Mouse (Mus musculus): ENCODE results near the gene Mcub.

Mcub gene

DNA sequence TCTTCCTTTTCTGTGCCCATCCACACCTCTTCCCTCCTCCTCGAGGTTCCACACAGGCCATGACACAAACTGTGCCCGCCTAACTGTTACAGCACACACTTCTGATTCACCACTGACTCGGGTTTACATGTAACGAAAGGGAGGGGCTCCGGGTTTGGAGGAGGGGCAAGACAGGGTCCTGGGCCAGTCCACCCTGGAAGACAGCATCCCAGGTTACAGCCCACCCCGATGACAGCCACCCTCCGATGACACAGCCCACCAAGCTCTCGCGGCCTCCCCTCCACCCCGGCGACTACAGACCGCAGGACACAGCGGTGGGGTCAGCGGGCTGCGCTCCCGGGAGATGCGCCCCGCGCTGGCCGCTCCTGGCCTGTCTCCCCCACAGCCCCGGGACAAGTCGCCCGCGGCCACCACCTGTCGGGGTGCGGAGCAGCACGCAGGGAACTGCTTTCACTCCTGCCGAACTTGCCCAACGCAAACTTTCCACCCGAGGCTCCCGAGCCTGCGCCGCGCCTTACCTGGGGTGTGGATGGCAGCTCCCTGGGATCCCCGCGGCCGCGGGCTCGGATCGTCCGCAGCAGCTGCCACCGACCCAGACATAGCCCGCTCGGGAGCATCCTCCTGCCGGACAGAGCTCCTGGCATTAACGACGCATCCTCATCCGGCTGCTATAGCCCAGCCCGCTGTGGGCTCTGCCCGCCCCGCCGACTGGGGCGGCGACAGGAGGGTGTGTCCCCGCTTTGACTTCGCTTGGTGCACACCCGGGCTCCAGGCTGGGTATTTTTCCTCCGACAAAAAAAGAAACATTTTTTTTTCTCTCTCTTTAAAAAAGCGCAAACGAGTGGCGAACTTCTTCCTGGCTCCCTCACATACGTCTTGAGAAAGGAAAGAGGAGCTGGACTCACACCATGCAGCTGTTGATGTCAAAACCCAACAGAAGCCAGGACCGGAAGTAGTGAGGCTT is at the start of gene Mcub:
Gene Mcub, minus strand, starts transcription at position 775 of the 964 bp plus-strand sequence.
- CTCF ChIA-PET: interaction anchor here (0.7 kb wide), 1 partner anchor 105 kb away, joined by 3 read pairs; no protein-coding TSS in a partner anchor

- CTCF ChIA-PET: no interaction called here
These were observed 42.9 kb upstream of the Mcub start for GRCm38 (mm10) chr3:130012943-130013342.

DNA sequence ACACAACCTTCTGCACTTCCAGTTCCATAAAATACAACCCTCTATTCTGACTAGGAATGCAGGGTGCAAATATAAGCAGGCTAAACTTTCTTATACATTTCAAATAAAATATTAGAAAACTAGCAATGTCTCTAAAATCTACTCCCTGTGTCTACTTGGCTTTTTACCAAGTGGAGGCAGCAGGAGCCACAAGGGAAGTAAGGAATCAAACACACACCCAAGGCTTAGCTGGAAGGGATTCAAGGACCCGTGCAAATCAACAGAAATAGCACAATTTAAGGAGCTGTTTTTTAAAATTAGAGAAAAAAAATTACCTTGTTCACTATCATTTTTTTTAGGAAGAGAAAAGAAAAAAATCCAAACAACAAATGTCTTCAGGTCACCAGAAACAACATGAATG is 41.2 kb upstream of the Mcub start:
- CTCF ChIA-PET: interaction anchor here (0.6 kb wide), 1 partner anchor 9 kb away, joined by 8 read pairs; no protein-coding TSS in a partner anchor

DNA sequence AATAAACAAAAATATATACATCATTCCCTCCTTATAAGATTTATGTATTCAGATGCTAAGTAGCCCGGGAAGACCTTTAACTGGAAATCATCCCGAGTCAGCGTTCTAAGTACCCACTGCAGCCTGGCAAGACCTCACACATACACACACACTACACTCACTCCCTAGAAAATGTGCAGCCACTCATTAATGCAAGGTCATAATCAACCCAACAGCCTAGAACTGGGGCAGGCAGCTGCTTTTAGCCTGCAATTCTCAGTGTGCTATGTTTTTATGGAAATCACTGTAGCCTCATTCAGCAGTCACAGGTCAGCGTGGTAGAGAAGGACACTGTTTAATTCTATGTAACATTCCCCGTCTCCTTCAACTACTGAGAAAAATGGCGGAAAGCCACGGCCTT is 36.1 kb upstream of the Mcub start:
- CTCF ChIA-PET: no interaction called here

DNA sequence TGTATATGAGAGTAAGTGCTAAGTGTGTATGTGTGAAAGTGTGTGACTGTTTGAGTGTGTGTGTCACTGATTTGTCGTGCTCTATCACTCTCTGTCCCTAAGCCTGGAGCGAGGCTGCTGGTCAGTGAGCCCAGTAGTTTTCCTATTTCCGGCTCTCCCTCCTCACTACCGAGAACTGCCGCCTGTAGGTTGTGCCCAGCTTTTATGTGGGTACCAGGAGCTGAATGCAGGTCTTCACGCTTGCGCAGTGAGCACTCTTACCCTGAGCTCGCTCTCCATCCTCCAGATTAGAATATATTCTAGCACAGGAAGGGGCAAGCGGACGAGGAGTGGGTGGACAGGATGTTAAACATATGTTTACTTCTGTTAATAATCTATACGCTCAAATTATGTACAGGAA is 30.9 kb upstream of the Mcub start:
- CTCF ChIA-PET: no interaction called here

- CTCF ChIA-PET: no interaction called here
These were observed 28.5 kb upstream of the Mcub start for GRCm38 (mm10) chr3:129998526-129998925.

GRCm38 (mm10) chr3:129998001-129998400 is 28.0 kb upstream of the Mcub start:
- CTCF ChIA-PET: no interaction called here

DNA sequence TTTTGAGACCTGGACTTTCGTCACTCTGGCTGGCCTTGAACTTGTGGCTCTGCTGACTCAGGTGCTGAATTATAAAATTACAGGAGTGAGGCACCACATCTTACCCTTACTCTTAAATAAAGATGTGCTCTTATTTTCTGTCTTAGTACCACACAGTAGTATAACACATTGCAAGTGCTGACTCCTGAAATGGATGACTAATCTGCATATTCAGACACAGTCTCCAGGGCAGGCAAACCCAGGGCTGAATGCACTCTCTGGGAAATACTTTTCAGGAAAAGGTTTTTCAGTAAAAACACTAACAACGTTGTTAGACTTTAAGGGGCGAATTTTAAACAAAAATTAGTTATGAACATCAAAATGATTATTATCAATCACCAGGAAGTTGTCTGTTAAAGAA is 27.3 kb upstream of the Mcub start:
- CTCF ChIA-PET: no interaction called here

- CTCF ChIA-PET: no interaction called here
These were observed 17.3 kb upstream of the Mcub start for GRCm38 (mm10) chr3:129987297-129987696.

GRCm38 (mm10) chr3:129985335-129985734 is 15.3 kb upstream of the Mcub start:
- CTCF ChIA-PET: no interaction called here

GRCm38 (mm10) chr3:129984797-129985196 is 14.8 kb upstream of the Mcub start:
- CTCF ChIA-PET: no interaction called here

- CTCF ChIA-PET: no interaction called here
These were observed 12.3 kb upstream of the Mcub start for GRCm38 (mm10) chr3:129982271-129982670.

DNA sequence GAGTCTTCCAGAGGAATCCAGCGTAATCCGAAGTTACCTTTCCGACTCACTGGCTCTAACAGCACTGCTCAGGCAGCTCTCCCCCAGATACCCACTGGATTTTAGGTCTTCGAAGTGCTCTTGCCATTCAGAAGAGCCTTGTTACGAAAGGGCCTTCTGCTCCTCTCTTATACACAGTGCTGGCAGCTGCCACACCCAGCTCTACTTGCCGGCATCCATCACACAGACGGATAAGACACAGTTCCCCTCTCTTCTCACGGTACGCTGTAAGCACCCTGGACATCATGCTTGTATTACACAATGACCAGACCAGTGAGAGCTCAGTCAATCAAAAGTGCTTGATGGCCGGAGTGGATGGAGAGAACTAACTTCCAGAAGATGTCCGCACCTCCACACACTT is 11.8 kb upstream of the Mcub start:
- CTCF ChIA-PET: no interaction called here

DNA sequence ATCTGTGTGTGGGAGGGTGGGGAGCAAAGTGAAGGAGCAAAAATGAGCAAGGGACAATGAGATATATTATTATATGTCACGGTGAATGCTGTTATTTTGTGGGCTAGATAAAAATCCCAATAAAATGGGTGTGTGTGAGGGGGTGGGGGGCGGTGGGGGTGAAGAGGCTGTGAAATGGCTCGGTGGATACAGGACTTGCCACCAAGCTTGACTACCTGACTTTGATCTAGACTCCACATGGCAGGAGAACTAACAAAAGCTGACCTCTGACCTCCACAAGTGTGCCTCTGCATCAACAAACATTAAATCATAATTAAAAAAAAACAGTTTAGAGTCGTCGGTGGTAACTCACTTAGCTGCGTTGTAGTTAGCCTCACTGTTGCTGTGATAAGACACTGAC is 9.5 kb upstream of the Mcub start:
- CTCF ChIA-PET: no interaction called here

DNA sequence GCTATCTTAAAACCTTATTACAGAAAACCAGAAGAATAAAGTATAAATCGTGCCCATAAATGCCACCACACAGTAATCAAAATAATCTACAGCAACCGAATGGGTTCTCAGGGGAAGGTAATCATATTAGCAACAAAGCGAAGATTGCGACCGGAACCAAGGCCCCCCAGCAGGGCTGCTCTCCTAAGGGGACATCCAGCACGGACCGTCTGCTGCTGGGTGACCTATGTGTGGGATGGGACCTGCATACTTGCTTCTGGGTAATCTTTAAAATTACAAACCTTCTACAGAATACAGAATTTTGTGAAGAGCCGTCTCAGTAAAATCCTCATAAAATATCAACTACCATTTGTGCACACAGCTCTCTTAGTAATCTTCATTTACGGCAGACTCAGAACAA is 8.7 kb upstream of the Mcub start:
- CTCF ChIA-PET: interaction anchor here (0.6 kb wide), 1 partner anchor 164 kb away, joined by 3 read pairs; no protein-coding TSS in a partner anchor

GRCm38 (mm10) chr3:129976317-129976716 is 6.3 kb upstream of the Mcub start:
- CTCF ChIA-PET: no interaction called here

DNA sequence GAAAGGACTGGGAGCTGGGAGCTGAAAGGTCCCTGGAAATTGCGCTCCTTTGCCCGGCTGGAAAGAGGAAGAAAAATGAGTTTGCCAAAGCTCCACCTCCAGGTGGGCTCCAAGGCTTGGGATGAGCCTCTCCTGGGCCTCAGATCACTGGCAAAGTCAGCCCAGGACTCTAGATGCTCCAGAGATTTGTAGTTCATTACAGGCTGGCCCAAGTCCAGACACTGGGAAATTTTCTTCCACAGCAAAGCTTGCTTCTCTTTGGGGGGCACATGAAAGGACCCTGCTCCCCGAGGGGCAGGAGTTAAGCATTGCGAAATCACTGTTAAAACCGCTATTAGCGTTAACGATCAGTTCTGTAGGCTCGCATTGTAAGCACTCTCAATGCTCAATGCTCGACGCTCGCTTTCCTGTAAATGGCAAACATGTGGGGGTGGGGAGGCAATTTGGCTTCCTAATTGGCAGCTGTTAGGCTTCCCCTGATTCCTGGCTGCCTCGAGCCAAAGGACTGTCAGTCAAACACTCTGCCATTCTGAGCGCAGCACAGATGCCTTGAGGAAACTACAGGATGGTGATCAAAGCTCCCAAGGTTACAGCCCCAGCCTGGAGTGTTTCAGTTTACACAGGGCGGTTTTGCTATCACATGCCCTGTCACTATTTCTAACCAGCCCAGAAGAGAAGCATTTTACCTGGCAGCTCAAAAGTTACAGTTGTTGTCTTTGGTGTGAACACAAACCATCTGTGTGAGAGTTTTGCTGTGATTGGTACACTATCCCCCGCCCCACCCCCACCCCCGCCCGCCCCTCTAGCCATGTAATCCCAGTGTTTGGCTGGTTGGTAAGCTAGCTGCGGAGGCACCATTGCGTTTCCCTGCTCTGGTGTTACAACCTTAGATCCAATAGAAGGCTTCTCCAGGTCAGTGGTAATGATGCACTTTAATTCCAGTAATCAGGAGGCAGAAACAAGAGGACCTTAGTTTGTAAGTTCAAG is 816 bp upstream of the Mcub start:
- CTCF ChIA-PET: no interaction called here

DNA sequence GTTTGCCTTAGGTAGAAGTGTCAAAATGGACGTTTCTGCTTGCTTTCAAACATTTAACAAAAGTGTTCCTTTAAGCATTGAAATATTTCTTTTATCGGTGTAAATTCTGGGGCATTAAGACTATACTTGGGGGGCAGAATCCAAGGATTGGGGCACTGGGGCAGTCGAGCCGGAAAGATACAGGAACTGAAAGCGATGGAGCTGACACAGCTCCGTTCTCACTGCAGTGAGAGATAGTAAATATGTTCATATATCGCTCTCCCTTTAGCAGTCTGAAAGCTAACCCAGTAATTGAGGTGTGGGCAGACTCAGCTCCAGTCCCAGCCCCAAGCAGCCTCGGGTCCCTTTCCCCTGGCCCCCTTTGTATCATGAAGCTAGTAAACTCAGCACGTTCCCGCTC is 975 bp downstream of the Mcub start:
- CTCF ChIA-PET: no interaction called here

DNA sequence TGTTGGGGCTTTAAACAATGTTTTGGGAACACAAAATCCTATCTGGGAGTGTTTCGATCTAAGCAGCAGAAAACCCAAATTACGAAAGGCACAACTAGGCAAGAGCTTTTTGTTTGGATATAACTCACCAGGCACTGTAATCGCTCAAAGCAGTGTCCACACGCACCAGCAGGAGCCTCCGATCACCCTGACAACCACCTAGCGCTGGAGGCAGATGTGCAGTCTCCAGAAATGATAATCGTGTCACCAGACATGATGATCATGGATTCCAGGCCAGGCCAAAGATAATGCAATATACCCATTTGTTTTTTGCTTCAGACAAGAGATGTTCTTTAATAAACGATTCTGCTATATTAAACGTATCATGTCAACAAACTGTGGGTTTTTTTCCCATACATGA is 2.1 kb downstream of the Mcub start:
- CTCF ChIA-PET: no interaction called here

DNA sequence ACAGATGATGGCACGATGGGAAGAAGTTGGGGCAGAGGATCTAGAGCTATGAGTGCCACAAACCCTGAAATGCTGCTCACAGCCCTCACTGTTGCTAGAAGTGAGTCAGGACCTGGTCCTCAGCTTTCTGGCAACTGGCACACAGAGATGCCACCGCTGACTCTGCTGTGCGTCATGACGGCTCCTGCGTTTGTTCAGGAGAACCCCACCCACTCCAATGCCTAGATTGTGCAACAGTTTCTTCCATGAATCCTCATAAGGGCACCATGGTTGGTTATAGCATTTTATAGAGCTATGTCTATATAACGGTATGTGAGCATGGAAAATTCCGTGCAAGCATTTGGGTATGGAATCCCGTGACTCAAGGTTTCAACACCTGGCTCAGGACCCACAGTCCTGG is 5.3 kb downstream of the Mcub start:
- CTCF ChIA-PET: no interaction called here

- CTCF ChIA-PET: no interaction called here
These were observed 7.5 kb downstream of the Mcub start for GRCm38 (mm10) chr3:129962533-129962932.

- CTCF ChIA-PET: no interaction called here
These were observed 16.7 kb downstream of the Mcub start for GRCm38 (mm10) chr3:129953296-129953695.

Data from spleen, embryonic (tissue).